Mouse (Mus musculus) left cerebral cortex, adult 18-20 months (tissue): ENCODE measurements around the gene Ppp1r21. TPM values are rescaled to one million over a fixed set of nuclear protein-coding genes. Genes with fewer than 3 reads are reported as not detected.

ENCODE experiments used
- DNase-seq, 2 experiments: peaks; one replicate each; pipeline ENCODE4 v3.0.0; 2021 to 2022; ENCODE audit warnings: low spot score in 2 of 2, mixed read lengths in 1 of 2
- long read RNA-seq, 2 experiments: library from polyadenylated mRNA; stranded (forward); transcript quantifications; one replicate each; pipeline ENCODE4 v2.0.0; 2021
- total RNA-seq, 2 experiments: library from RNA; stranded (reverse); gene quantifications; 2 replicates each; pipeline ENCODE4 v1.2.3; 2021

Ppp1r21 gene
- 10 to 100 TPM; 76.6 to 80.7 TPM for total RNA-seq
- long read RNA-seq, experiment 1, transcript Ppp1r21-201 (22 exons, 3,141 nt) = major isoform, 28 of 36 reads
- long read RNA-seq, experiment 1, partial matches to known transcripts = 6 of 36 reads
- long read RNA-seq, experiment 1, other reads (novel, unspliced or antisense) = 1 of 36 reads
- long read RNA-seq, experiment 2, transcript Ppp1r21-201 (22 exons, 3,141 nt) = major isoform, 25 of 35 reads
- long read RNA-seq, experiment 2, partial matches to known transcripts = 7 of 35 reads
- long read RNA-seq, experiment 2, other reads (novel, unspliced or antisense) = 3 of 35 reads

GRCm38 (mm10) chr17:88529519-88530235 lies at the start of gene Ppp1r21:
Gene Ppp1r21 (plus strand): TSS chr17:88530118.
- DNase-seq = peak; percentile 98 to 99

GRCm38 (mm10) chr17:88480369-88480768 lies 49.5 kb upstream of the Ppp1r21 start:
- DNase-seq = no peak

DNA sequence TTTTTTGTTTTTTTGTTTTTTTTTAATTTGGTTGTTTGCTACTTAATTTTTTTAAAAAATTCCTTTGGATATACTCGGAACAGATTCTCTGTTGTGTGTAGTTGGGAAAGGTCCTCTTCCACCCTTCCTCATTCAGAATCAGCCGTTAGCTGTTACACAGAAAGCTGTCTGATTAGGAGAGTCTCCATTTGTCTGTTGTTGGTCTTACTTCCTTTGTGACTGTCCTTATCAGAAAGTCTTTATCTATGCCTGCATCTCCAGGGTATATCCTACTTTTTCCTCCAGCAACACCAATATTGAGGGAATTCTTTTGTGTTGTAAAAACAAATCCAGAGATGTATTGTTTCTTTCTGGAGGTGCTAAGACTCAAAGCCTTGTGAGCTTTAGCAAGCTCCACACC lies 48.9 kb upstream of the Ppp1r21 start:
- DNase-seq = no peak

GRCm38 (mm10) chr17:88481587-88481986 lies 48.3 kb upstream of the Ppp1r21 start:
- DNase-seq = no peak

- no peak for DNase-seq
These were observed 45.4 kb upstream of the Ppp1r21 start for GRCm38 (mm10) chr17:88484539-88484938.

DNA sequence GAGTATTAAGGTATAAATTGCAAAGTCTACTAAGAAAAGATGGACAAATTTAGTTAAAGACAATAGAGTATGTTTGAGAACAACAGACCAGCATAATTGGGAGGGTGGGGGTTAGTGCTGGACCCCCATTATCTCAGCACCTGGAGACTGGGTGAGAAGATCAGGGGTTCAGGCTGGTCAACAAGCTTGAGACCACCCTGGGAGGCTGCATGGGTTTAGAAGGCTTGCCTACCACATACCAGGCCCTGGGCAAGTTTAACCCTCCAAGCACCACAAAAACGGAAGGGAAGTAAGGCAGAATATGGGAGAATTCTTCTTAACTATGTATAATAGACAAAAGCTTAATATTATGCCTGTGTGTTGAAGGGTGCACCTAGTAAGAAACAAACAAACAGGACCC lies 45.0 kb upstream of the Ppp1r21 start:
- DNase-seq = no peak

- DNase-seq = no peak
These were observed 39.4 kb upstream of the Ppp1r21 start for GRCm38 (mm10) chr17:88490546-88490945.

- DNase-seq = no peak
These were observed 38.4 kb upstream of the Ppp1r21 start for GRCm38 (mm10) chr17:88491366-88492106.

- DNase-seq = no peak
These were observed 37.8 kb upstream of the Ppp1r21 start for GRCm38 (mm10) chr17:88492107-88492460.

- no peak for DNase-seq
These were observed 36.4 kb upstream of the Ppp1r21 start for GRCm38 (mm10) chr17:88493551-88493950.

DNA sequence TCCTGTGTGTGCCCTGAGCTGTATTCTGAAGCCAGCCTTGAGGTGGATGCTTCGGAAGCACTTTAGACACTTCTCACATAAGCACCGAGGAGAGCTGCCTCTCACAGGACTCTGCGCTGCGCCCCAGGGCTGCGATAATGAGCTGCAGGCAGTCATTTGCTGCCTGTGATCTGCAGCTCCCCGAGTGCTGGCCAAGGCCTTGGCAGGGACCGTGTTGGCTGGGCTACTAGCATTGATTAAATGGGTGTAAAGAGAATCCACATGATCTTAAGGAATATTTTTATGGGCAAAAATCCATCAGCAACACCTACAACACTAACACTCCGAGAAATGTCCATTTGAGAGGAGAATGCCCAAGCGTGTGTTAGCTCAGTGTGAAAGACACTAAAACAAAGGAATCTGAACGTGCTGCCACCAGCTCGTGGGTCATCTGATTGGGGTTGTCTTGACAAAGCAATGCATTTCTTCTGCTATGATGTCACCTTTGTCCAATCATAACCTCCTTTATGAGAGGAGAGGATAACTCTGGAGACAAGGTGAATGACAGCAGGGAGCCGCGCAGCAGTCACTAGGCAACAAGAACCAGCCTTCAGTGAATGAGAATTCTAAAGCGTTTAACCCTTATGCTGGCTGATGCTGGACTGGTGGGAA lies 35.7 kb upstream of the Ppp1r21 start:
- DNase-seq = peak; percentile 38 to 54

DNA sequence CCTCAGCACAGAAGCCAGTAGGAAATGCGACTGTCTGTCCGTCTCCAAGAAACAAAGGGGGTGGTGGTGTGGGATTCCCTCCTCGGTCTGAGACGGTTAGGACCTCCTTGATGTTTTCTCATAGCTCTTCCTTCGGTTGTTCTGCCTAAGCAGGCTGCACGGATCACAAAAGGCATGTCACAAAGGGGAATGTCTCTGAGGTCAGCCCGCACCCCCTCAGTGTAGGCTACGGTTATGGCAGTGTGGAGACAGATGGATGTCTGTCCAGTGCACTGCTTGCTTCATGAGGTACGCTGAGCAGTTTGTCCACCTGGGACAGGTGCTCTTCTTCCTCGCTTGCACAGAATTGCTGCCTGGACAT lies 35.2 kb upstream of the Ppp1r21 start:
- no peak for DNase-seq

DNA sequence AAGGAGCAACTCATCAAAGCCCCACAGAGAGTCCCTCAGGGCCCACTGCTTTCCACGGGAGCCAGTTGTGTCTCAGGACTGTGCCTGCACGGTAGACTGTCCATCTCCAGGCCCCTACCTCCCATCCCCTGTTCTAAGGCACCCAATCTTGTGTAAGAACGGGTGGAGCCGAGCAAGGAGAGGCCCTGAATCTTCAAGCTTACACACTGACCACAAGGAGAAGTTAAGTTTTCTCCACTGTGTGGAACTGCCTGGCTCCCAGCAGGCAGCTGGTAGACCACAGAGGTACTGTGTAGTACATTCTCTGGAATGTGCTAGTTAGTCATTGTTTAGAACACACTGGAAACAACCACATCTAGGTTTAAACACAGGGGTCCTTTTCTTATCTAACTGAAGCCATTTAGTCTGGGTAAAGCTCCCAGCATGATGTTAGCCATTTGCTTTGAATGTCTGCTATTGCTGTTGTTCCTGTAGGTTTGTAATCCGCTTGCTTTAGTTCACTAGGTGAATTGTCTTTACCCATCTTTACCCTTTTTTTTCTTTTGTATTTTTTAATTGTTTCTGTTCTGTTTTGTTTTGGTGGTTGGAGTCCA lies 31.7 kb upstream of the Ppp1r21 start:
- DNase-seq = no peak

DNA sequence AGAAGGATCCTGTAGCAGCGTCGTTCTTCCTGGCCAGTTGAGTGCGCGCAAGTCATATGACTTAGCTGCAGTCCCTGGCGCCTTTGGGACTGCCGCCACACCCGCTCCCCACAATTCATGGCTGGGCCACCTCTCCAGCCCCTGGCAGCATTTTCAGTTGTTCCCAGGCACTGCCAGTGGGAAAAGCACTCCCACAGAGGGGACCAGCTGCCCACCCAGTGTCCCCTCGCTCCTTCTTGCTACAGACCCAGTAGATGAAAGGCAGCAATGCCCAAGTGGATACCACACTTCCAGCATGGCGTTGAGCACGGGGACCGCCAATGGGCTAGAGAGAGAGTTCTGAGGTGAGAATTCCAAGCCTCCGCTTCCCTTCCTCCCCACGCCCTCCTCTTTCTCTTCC lies 25.9 kb upstream of the Ppp1r21 start:
- no peak for DNase-seq

GRCm38 (mm10) chr17:88505275-88505723 lies 24.6 kb upstream of the Ppp1r21 start:
- DNase-seq = peak in 1 of 2 experiments; percentile 12

GRCm38 (mm10) chr17:88505941-88506340 lies 24.0 kb upstream of the Ppp1r21 start:
- no peak for DNase-seq

DNA sequence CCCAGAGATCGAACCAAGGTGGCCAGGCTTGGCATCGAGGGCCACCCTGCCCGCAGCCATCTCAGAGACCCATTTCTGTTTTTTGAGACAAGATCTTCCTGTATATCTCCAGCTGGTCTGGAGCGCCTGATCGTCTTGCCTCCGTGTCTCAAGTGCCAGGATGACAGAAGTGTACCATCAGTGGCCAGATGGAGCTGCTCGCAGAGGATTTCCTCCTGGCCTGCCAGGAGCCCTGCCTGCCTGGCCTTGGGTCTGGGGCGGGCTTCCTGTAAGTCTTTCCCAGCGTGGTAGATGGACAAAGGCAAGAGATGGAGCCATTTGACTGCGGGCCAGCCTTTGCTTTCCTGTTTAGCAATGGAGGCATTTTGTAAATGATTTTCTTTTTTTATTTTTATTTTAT lies 22.5 kb upstream of the Ppp1r21 start:
- no peak for DNase-seq

DNA sequence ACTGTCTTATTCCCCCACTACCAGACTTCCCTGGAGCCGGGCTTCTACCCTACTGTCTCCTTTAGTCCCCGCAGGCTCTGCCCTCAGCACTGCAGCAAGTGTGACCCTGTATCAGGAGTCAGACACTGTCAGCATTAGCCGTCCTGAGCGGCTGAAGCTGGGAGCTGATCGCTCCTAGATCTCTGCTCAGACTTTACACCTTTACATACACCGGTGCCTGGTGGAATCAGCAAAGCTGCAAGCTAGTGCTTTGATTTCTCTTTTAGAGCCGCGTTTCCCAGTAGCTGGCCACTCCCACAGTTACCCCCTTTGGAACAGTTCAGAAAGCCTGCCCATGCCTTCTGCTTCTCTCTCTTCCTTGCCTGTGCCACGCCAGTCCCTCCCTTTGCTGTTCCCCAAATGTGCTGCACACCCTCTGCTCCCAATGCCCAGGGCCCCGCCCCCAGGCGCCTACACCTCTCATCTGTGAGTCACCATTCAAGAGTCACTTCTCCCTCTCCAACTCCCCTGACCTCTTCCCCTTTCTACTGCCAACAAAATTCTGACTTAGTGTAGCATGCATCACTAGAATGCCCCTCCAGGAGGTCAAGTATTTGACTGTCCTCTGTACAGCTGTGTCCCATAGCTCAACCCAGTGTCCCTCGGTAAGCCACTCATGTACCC lies 20.9 kb upstream of the Ppp1r21 start:
- no peak for DNase-seq

DNA sequence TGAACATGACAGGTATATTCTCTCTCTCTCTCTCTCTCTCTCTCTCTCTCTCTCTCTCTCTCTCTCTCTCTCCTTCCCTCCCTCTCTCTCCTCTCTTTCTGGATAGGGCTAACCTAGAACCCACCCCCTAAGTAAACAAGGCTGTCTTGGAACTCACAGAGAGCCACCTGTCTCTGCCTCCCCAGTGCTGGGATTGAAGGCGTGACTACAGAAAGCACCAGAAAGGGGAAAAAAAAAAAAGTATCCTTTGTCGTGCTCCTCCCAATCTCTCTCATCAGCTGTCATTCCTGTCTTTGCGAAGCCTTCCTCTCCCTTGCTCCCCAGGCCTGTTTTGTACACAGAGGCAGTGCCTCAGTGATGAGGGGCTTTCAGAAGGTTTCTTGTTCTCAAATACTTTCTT lies 19.9 kb upstream of the Ppp1r21 start:
- DNase-seq = no peak

DNA sequence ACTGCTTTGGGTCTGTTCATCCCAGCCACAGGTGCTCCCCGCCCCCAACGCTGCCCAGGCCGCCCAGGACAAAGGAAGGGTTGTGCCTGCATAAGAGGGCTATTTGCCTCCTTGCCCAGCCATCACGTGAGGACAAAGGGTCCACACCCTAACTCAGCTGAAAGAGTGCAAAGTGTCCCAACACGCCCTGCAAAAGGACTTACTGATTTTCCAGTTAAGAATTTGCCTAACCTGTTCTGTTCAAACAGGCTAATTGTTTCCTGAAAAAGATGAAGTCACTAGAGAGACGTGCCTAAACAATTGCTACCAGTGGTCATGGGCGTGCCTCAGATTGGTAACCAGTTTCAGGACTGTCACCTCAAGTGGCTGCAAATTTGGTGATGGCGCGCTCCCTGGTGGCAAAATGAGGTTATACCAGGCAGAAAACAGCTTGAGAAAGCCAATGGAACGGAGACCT lies 18.8 kb upstream of the Ppp1r21 start:
- DNase-seq = peak; percentile 68 to 75

DNA sequence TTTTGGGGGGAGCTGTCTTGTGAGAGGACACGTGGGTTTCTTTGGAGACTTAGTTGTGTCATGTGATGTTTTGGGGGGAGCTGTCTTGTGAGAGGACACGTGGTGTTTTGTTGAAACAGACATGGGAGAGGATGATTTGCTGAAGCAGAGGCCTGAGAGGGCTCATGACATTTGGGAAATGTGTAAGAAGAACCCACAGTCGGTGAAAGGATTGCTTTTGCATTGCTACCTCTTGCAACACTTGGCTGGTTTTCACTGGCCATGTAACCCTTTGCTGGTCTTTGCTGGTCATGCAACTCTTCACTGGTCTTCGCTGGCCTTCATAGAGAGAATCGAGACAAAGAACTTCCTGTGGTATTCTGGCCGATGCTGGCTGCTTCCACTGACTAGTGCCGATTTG lies 13.4 kb upstream of the Ppp1r21 start:
- DNase-seq = no peak
